Mouse (Mus musculus) spleen, adult 2 months (tissue): ENCODE data around the gene Gadd45a.

Experiments
- CTCF ChIP-seq: fragments of 200-500 bp; IDR thresholded peaks from 2 replicates; pipeline ENCODE4 v1.5.1; 2011; ENCODE audit warnings: mild to moderate bottlenecking, inconsistent platforms; ENCODE audit not compliant: insufficient read depth, insufficient read length, insufficient replicate concordance; ENCODE audit errors: extremely low read depth
- POLR2A ChIP-seq: fragments of 200-500 bp; IDR thresholded peaks from 2 replicates; pipeline ENCODE4 v1.6.1; 2011; ENCODE audit warnings: low read depth, low read length, inconsistent platforms

- TF ChIP-seq POLR2A (no peak), CTCF (no peak)
Measured at GRCm38 (mm10) chr6:67085850-67086437, 48.7 kb upstream of the Gadd45a start.
